Comparison of ENCODE assay signal across 21 mouse cellular contexts in the genomic region with DNA sequence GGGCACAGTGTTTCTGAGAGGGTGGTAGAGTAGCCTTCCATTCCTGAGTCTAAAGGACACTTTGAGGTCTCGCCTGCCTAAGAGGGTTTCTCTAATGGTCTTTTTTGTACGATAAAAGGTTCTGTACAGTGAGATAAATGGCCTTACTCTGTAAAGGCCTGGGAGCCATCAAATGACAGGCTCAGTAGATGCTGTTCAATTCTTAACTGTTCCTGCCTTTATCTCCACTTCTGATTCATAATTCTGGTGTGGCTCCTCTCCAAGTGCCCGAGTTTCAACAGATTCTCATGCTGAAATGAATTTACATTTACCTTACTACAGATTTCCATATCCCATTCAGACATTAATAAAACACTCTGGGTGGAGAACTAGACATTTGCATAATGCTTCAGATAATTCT. TPM values are rescaled to one million over a fixed set of nuclear protein-coding genes. Genes with fewer than 3 reads are reported as not detected.
A peak's percentile ranks its signal among the peaks of the same experiment; 100 is the strongest.
DNase-seq lines count a peak whose midpoint lies in the region; ATAC-seq lines count a peak whose summit lies in the region.
"Had no signal": no experiment of that assay in that cellular context is flagged by ENCODE, and none has a peak within 500 bp of the region (broad histone marks: within the 10 kb centered on the region; RNA-seq: fewer than 3 reads in every experiment).

No protein-coding gene starts in this region.

- peaks cover 45% of the 10 kb centered on the region for H3K4me1 ChIP-seq in heart, embryonic 13.5 days
- H3K4me1 ChIP-seq in lung, embryonic 15.5 days, result peaks cover 11% of the 10 kb centered on the region; the same call in 1 of the 2 replicates
- H3K4me1 ChIP-seq: forebrain, embryonic 13.5 days; limb, embryonic 12.5 days had no signal

- H3K9me3 ChIP-seq in heart, embryonic 13.5 days, result no peaks in the 10 kb centered on the region
- no peaks in the 10 kb centered on the region for H3K9me3 ChIP-seq in lung, embryonic 15.5 days
- H3K9me3 ChIP-seq: forebrain, embryonic 13.5 days; hindbrain, embryonic 10.5 days; kidney, embryonic 15.5 days; limb, embryonic 12.5 days had no signal

- H3K4me2 ChIP-seq in heart, embryonic 13.5 days, result no peak overlapping the region
- no peak overlapping the region for H3K4me2 ChIP-seq in lung, embryonic 15.5 days
- H3K4me2 ChIP-seq: forebrain, embryonic 13.5 days; kidney, embryonic 15.5 days; limb, embryonic 12.5 days; midbrain, embryonic 11.5 days had no signal

- peak; percentile 28; the same call in 1 of the 2 replicates for ATAC-seq in heart, embryonic 13.5 days (ENCODE audit: extremely low read depth, insufficient number of reproducible peaks, low FRiP score, low TSS enrichment)
- no peak for ATAC-seq in lung, embryonic 15.5 days (ENCODE audit: borderline replicate concordance, extremely low read depth, low FRiP score, low TSS enrichment)
- ATAC-seq: CD4-positive, CD25-positive, alpha-beta regulatory T cell, adult 4 months; forebrain, embryonic 13.5 days; hindbrain, postnatal 0 days; liver, postnatal 0 days; Patski had no signal

- H3K36me3 ChIP-seq in heart, embryonic 13.5 days, result no peaks in the 10 kb centered on the region
- no peaks in the 10 kb centered on the region for H3K36me3 ChIP-seq in lung, embryonic 15.5 days
- H3K36me3 ChIP-seq: hindbrain, embryonic 10.5 days; kidney, embryonic 15.5 days; limb, embryonic 12.5 days had no signal

- DNase-seq in adrenal gland, adult 2 months, result peak; percentile 47
- DNase-seq in adrenal gland, postnatal 10 days, result no peak
- DNase-seq in heart, adult 18-20 months, result no peak
- no peak for DNase-seq in lung, adult 18-20 months
- peak; percentile 42 to 54 for DNase-seq in adrenal gland, postnatal 36 days
- no peak for DNase-seq in T-cell, adult 2 months (ENCODE audit: low spot score)
- DNase-seq: cerebellum, adult 8-10 months; gastrocnemius, adult 2 months; kidney, adult 11 months; kidney, postnatal 36 days; liver, postnatal 0 days had no signal

- H3K27ac ChIP-seq in heart, embryonic 13.5 days (replicated peaks), result peak overlapping the region; percentile 78
- H3K27ac ChIP-seq in lung, embryonic 15.5 days, result peak overlapping the region; percentile 15; the same call in 1 of the 2 replicates
- H3K27ac ChIP-seq: forebrain, embryonic 13.5 days; gastrocnemius, adult 2 months; hindbrain, embryonic 10.5 days; hindbrain, postnatal 0 days; kidney, embryonic 15.5 days; limb, embryonic 12.5 days had no signal

- WGBS in heart, embryonic 13.5 days, result 16% methylated on average over 3 of the region's 3 CpGs
- 30% methylated on average over 3 of the region's 3 CpGs for WGBS in lung, embryonic 15.5 days

- H3K27me3 ChIP-seq in heart, embryonic 13.5 days (replicated peaks), result no peaks in the 10 kb centered on the region
- H3K27me3 ChIP-seq in lung, embryonic 15.5 days, result no peaks in the 10 kb centered on the region
- H3K27me3 ChIP-seq: forebrain, embryonic 13.5 days; kidney, embryonic 15.5 days; limb, embryonic 12.5 days; Patski had no signal

- H3K9ac ChIP-seq in heart, embryonic 13.5 days, result no peak overlapping the region
- H3K9ac ChIP-seq in lung, embryonic 15.5 days, result no peak overlapping the region
- H3K9ac ChIP-seq: forebrain, embryonic 13.5 days; kidney, embryonic 15.5 days; limb, embryonic 12.5 days; liver, postnatal 0 days had no signal

- H3K4me3 ChIP-seq in heart, embryonic 13.5 days, result no peak overlapping the region
- H3K4me3 ChIP-seq in lung, embryonic 15.5 days, result no peak overlapping the region
- H3K4me3 ChIP-seq: forebrain, embryonic 13.5 days; gastrocnemius, adult 2 months; hindbrain, embryonic 10.5 days; kidney, embryonic 15.5 days; limb, embryonic 12.5 days had no signal

RNA-seq across cellular contexts. Expression of a gene that starts 46.5 kb away (rescaled TPM):
- total RNA-seq in adrenal gland, adult 2 months (2021), result 100 to 1,000 TPM in 1 of 2 experiments, 10 to 100 TPM in 1; 69.1 to 110 TPM
- 13.3 and 16.8 TPM in 2 replicates for polyA plus RNA-seq in adrenal gland, adult 2 months (2012; rRNA removed)
- 100 to 1,000 TPM in 1 of 2 experiments, 10 to 100 TPM in 1; 55.7 to 119 TPM for total RNA-seq in adrenal gland, postnatal 10 days (2021)
- 28.9 and 36.2 TPM in 2 replicates for polyA plus RNA-seq in heart, embryonic 13.5 days (2015; fragmentation: Nextera tagmentation; extraction: Ambion mirVana)
- 100 to 1,000 TPM; 338 to 357 TPM for total RNA-seq in heart, adult 18-20 months (2021)
- 19.9 and 21.2 TPM in 2 replicates for polyA plus RNA-seq in lung, embryonic 15.5 days (2015; fragmentation: Nextera tagmentation; extraction: Ambion mirVana)
- 10 to 100 TPM; 77.2 to 98.0 TPM for total RNA-seq in adrenal gland, postnatal 36 days (2021)

Comparison
In these comparisons a context has a peak if more than half of its experiments do, and no peak if none do; other contexts are left out.
1. DNase-seq: peak in adrenal gland, adult 2 months (single experiment) and adrenal gland, postnatal 36 days (2 of 2); none in adrenal gland, postnatal 10 days (single experiment), heart, adult 18-20 months (0 of 2), lung, adult 18-20 months (0 of 2) and T-cell, adult 2 months (single experiment).